Mouse (Mus musculus): ENCODE results near the gene Flvcr1.

GRCm38 (mm10) chr1:190998027-190998426 is 27.9 kb downstream of the Flvcr1 start:
- no peak for TF ChIP-seq CTCF (IDR thresholded peaks at IDR 0.05; ENCODE audit: low read depth, low read length)
- no peak for TF ChIP-seq POLR2A (IDR thresholded peaks at IDR 0.05; ENCODE audit: borderline replicate concordance, low read depth, low read length)
